Mouse (Mus musculus) R1 (cell line): ENCODE data around the gene March6.

ENCODE experiments used
- DNase-seq: peaks from one replicate; pipeline ENCODE4 v3.0.0-alpha.2; 2018; ENCODE audit warnings: low read depth, low spot score

Gene March6

DNA sequence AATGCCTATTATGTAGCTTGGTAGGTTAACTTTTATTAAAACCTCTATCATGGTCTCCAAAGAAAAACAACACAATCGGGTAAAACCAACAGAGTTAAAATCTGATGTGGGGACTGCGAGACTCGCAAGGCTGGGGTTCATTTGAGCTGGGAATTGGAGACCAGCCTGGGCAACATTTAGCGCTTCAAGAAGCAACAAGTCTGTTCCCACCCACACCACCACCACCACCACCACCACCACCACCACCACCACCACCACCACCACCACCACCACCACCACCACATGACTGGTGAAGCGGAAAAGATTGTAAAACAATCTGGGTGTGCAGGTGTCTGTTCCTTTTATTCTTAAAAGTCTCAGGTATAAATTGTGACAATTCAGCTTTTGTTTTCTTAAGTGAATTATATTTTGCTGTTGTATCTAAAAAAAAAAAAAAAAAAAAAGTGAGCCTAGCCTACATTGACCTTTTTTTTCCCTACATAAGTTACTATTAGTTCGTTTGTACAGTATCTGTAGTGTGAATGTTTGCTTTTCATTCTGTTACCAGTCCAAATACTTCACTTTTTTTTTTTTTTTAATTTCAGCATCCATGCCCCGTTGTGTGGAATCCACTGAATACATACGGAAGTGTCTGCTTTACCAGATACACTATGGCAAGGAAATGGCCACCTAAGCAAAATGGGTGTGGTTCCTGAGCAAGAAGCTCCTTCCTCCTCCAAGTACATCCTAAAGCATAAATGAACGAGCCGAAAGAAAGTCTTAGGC, 76.6 kb downstream of the March6 start:
- DNase-seq: no peak

DNA sequence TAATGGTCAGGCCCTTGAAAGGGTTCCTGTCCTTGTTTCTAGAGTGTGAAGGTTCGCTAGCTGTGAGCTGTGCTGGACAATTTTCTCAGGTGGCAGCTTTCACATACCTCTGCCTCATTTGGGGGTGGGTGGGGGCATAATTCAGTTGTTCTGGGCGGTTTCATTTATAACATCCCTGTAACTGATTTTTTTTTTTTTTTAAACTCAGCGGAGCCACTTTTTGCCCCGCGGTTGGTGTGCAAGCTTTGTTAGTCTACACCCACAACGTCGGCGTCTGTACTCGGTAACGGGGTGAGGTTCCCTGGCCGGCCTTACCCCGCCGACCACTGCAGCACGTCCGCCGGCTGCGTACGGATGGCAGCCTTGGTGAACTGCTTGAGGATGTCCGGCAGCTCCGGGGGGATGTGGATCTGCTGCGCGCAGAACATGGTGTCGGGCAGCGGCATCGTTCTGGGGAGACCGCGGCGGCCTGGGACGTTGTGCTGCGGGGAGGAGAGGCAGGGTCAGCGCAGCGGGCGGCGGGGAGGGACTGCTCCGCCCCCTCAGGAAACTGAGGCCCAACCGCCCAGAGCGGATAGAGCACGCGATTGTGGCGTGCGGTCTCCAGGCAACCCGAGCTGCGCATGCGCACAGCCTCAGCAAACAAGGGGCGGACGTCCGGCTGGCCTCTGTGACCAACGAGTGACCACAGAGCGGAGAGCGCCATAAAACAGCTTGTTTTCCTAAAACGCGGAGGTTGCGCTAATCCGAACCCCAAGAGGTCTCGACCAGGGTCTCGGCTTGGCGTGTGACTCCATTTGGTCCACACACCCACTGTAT, 77.5 kb downstream of the March6 start, which contains the start of gene Ropn1l:
Gene Ropn1l, minus strand, starts transcription at position 640 of the 819 bp plus-strand sequence.
- DNase-seq: peak; percentile 90

DNA sequence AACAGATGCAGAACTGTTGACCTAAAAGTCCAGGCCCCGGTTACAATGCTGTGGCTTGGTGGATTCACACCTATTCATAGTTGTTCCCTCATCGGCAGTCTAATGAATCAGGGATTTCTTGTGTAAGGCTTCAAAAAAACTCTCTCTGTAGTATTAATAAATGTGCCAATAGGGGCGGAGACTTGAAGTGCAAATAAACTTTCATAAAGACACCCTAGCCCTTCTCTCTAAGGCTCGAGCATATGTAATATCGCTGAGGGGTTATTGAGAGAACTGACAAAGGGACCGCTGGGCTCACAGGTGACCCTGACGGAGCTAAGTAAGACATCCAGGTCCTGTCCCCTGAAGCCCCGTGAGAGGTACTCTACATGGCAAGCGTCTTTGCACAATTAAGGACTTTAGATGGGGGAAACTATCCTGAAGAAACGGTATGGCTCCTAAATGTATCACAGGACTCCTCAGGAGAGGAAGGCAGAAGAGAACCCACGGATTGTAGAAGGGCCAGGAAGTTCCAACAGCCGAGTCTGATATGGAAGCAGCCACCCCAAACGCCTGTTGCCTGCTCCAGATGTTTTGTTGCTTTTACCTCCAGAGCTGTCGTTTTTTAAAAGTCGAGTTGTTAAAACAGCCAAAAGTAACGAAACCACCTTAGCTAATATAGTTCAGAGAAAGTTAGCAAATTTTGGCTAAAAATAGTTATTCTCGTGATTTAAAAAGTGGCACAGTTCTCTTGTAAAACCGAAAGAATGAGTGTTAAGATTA, 78.3 kb downstream of the March6 start:
- no peak for DNase-seq

DNA sequence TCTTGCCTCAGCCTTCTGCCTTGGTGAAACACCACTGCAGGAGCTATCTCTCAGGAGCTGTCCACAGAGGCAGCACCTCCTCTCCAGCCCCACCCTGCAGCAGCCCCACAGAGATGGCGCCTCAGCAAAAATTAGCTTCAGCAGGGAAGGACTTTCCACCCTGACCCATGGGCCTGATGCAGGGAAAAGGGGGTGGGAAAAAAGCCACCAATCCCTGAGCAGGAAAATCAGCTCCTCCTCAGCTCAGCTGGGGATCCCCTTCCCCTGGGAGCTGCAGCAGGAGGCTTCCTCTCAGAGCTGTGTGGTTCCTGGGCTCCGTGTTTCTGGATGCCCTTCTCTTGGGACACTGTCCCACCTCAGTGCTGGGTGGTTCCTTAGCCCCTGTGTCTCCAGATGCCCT, 81.1 kb downstream of the March6 start:
- DNase-seq: peak; percentile 75

DNA sequence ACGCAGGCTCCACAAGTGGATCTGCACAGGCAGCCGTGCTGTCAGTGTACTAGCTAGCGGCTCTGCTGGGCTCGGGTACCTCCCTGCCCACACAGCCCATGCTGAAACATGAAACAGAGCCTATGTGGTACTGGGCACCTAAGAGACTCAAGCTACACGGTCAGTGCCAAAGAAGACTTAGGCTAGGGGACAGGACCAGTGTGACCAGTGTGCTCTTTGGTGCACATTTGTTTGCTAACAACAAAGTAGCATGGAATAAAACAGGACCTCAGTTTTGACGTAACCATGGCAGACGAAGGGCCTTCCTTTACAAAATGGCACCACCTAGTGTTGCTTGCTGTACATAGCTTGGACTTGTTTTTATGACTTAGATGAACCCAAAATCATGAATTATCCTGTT, 83.7 kb downstream of the March6 start:
- peak; percentile 76 for DNase-seq

DNA sequence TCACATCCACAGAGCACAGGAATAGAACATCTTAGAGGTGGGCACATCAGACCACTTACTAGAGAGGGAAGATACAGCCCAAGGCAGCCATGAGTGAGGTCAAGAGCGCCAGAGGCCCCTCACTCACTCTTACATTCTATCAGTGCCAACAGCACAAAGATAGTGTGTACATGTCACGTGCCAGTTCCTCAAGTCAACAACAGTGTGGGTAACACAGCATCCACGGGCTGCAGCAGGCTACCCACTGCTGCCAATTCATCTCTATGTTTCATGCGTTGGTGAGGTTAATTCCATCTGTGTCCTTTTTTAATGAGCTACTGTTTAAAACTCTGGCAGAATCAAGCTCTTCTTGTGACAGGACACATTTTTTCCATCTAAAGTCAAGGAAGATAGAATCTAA, 88.2 kb downstream of the March6 start:
- DNase-seq: no peak

DNA sequence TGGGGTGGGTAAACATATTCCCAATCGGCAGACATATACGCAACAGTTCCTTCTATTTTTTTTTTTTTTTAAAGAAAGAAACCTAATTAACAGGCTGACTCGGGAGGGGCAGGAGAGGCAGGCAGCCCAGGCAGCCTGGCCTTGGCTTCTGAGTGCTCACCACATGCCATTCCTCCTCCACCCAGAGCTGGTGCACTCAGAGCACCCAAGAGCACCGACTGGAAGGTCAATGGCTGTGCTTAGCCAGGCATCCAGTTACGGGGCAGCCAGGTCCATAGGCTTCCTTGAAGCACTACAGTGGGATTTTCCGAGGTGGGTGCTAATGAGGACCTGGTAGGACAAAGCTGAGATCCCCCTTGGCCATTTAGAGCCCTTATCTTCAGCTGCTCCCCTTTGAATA, 88.9 kb downstream of the March6 start:
- DNase-seq: no peak

DNA sequence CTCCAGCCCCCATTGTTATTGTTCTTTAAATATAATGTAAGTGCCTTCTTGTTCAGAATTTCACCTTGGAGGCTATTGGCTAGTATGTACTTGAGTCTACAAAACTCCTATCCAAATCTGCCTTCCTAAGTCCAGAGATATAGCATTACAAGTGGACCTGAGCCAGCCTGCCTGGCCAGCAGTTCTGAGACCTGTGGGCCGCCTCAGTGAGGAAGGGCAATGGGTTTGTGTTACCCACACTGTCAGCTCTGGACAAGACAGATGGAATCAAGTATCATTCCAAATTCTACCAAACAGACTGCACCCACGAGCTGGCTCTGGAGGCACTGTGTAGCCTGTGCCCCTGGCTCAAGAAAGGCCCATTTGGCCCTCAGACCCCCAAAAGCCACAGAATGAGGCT, 94.0 kb downstream of the March6 start:
- DNase-seq: no peak

DNA sequence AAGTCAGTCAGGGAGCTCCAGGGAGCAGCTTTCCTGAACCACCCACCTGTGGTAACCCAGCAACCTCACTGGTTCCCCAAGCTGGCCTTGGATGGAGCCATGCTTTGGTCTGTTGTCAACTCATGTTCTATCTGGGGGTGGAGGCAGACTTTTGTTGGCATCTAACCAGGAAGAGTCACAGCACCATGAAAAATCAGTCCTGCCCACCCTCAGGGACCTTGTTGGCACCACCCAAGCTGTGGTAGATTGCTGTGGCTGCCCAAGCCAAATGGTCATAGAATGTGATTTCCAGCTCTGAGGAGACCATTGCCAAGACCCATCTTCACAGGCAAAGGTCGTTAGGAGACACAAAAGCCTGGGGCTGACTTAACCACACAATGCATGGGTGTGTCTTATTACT, 94.8 kb downstream of the March6 start:
- no peak for DNase-seq

DNA sequence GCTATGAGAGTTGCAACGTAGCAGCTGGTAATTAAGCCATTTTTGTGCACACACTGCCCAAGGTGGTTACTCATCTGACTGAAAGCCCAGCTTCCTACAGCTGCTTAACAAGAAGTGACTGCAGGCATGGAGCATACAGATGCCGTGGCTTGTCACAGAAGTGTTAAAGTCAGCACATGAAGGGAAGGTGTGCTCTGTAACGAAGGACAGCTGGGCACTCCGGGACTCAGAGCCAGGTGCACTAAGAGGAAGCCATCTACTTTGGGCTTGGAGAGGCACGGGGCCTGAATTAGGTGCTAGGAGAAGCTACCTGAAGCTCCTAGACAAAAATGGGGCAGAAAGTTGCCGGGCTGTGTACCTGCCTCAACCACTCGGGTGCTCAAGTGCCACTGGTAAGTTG, 97.1 kb downstream of the March6 start:
- no peak for DNase-seq

DNA sequence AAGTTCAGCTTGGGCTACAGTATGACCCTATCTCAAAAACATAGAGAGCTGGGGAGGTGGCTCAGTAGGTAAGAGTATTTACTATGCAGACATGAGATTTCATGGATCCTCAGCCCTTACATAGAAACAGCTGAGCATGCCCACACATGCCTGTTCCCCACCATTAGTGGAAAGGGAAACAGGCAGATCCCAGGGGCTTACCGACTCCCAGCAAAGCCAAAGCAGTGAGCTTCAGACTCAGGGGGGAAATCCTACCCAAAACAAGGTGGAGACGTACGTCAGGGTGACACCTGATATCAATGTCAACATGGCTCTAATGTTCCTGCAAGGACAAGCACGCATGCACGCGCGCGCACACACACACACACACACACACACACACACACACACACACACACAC, 99.0 kb downstream of the March6 start:
- no peak for DNase-seq

DNA sequence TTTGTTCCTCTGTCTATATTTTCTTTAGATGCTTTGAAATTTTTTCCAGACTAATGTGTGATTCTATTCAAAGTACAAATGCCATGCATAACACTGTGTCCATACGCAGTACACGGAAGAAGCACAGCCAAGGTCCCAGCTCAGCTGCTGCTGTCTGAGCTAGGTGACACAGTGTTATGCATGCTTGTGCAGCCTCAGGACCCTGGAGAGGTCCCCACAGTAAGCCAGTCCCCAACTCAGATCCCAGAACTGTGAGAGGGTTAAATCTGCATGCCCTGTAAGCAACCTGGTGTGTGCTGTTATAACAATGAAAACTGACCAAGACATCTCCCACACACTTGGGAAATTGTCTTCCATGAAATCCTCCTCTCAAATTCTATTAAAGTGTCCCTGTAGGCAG, 100.8 kb downstream of the March6 start:
- DNase-seq: no peak

DNA sequence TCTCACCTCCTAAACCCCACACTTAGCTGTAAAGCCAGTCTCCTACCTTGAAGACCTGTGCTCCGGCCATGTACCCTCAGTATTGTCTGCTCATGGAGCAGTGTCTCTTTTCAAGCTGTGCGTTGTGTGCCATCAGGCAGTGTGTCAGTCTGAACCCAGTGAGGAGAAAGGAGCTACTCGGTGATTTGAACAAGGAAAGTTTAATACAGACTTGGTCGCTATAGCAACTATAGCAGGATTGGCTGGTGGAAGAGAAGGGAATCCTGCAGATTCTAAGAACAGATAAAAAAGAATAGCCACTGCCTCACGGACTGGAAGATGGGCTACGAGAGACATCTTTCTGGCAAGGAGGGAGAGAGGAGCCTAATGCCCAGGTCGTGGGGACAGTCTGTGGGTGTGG, 101.4 kb downstream of the March6 start:
- no peak for DNase-seq

DNA sequence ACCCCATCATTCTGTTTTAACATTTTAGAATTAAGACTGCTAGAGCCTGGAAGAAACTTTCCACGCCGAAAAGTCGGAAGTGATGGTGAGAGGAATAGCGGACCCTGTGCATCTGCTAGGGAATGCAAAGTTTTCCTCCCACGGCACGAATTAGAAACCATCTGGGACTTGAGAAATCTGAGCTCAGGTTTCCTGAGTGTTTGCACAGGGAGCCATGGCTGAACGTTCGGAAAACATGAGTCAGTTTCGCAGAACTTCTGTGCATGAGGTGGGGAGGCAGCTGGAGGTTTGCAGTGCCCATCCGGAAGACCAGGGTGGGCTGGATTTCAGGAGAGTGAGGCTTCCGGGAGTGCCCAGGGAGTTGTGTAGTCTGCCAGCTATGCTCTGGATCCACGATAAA, 102.3 kb downstream of the March6 start:
- no peak for DNase-seq

DNA sequence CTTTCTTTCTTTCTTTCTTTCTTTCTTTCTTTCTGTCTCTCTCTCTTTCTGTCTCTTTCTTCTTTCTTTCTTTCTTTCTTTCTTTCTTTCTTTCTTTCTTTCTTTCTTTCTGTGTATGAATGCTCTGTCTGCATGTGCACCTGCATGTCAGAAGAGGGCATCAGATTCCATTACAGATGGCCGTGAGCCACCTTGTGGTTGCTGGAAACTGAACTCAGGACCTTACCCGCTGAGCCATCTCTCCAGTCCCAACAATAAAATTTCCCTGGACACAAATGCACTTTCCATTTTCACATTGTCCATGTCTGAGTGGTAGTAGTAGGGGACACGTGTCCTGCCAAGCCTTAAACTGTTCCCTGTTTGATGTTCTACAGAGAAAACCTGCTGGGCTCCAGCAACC, 103.5 kb downstream of the March6 start:
- no peak for DNase-seq

DNA sequence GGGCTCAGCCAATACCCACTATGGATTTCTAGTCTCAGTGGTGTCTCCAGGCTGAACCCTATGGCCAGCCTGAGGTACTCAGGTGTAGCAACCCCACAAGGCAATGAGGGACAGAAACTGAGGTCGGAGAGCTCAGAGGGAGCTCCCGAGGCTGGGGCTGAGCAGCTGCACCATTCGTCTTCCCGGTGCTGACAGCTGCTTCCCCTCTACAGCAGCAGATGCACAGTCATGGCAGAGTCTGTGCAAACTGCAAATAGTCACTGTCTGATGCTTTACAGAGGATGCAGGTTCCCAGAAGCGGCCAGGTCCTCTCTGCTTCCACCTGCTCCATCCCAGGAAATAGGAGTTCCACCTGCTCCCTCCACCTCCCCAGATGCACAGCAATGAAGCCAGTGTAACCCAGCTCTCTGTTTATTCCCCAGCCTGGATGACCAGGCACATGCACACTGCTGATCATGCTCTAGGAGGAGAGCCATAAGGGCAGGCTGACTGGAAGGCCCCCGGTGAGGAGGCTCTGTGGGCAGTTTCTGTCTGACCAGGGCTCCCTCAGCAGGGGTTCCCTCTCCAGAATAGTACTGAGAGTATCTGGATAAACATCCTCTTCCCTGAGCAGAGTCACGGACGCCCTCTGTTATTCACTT, 104.7 kb downstream of the March6 start:
- DNase-seq: no peak

DNA sequence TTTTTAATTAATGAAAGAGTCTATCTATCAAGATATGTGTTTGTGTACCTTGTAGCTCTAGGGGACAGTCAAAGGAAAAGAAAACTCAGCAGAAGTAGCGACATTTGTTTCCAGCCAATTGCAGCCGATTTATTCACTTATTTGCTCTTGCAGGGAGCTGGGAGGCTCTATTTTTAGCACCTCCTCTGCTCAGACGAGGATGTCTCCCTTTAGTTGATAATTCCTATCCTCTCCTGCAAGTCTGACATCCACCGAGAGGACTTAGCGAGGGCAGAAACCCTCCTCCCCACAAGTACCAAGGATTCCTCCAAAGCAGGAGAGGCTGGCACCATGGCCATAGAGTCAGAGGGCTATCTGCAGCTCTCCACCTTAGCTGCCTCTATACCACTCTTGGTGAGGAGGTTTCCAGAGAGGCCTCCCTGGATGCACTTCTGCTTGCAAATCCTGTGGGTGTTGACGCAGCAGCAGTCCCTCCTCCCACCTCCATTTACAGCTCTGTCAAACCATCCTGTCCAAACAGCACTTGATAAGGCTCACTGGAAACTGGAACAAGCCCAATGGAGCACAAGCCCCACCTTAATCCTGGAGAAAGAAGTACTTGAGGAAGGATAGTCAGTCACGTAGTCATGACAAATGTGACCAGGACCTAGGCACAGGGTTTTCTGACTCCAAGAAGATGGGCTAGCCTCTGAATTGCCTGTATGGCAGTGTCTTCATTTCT, 108.0 kb downstream of the March6 start:
- no peak for DNase-seq

DNA sequence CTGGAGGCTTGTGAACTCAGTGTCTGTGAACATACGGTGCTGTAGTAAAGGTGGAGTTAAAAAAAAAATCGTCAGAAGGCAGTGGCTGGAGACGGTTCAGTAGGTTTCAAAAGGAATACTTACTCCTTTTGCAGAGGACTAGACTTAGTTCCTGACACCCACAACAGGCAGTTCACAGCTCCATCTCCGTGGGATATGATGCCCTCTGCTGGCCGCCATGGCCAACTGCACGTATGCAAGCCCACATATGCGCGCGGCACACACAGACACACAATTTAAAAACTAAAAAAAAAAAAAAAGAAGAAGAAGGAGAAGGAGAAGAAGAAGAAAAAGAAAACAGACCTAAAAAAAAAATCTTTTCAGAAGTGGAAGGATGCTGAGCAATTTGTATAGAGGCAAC, 111.8 kb downstream of the March6 start:
- DNase-seq: peak; percentile 82

DNA sequence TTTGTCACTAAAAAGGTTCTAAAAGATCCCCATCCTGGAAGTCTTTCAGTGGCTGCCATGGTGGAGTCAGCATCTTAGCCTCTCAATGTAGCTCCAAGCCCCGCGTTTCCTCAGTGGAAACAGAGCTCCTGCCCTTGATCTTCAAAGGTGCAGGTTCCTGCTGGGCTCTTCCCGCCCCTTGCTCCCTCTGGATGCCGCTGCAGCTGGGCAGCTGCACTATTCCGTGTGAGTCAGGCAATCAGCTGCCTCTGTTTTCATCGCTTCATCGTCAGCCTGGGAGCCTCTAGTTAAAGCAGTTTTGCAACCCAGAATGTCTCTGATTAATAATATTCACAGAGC, 112.2 kb downstream of the March6 start:
- DNase-seq: peak; percentile 49

DNA sequence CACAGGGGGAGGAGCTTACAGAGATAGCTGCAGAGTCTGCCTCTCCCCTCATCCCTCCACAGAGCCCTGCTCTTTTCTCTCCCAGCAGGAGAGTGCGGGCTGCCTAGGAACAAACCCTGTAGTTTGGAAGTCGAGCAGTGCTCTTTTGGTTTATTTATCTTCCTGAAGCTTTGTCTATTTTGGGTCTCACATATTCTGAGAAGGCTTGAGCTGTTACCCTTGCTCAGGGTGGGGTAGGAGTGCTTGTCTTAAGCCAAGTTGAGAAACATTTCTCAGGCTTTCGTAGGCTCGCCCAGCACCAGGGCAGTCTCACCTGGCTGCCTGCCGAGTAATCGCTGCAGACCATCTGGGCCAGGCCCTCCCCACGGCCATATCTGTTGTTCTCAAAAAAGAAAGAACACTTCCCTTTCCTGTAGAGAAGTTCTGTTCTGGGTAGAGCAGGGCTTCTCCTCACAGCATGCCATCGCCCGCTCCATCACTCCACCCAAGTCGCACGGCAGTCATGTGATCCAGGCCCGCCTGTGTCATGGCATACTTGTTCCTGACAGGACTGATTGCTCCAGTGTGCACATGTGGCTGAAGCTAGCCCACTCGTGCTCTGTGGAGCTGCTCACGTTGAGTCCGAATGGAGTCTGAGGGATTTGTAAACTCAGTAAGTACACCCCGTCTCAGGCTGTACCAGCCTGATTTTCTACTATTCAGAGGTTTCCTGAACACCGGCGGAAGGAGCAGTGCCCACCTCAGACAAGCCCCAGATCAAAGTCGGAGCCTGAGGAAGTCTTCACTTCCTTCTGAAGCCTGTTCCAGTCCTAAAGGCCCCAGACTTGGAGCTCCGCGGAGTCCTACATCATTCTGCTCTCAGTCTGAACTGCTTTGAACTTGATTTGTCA, 112.8 kb downstream of the March6 start:
- DNase-seq: peak; percentile 74
